Mouse (Mus musculus): ENCODE measurements around the gene Gm21256. TPM values are rescaled to one million over a fixed set of nuclear protein-coding genes. Genes with fewer than 3 reads are reported as not detected.
"Not testable (repeated sequence)": the region's sequence is repeated elsewhere in the genome, so short reads cannot be mapped to it uniquely, and the experiment has no call there.

The Gm21256 gene
- not detected in 2 replicates for polyA plus RNA-seq (2016; fragmentation: Nextera tagmentation; extraction: Ambion mirVana)

DNA sequence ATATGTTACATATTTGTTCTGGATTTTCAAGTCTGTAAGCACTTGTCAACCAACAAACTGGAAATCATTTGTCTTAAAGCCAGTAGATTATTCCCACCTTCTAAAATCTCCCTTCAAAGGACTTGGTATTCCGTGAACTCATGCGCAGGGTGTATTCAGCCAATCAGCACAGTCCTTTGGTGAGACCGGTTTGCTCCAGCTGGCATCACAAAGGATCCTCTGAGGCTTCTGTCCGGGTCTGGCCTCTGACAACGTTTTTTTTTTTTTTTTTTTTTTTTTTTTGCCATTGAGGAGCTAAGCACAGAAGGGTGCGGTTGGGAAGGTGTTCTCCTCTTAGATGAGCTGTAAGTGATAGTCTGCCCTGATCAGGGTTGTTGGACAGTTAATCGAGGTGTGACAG, at the start of gene Gm21256:
Gene Gm21256, plus strand, starts transcription at position 301 of the 400 bp plus-strand sequence.
- not testable (repeated sequence) for H3K36me3 ChIP-seq (replicated peaks); H3K4me1 ChIP-seq; H3K9me3 ChIP-seq; H3K4me3 ChIP-seq; H3K27ac ChIP-seq; DNase-seq (ENCODE audit: extremely low spot score, low spot score); H3K27me3 ChIP-seq (ENCODE audit: poor library complexity, severe bottlenecking)
- no CpG with 5 or more reads among the region's 7 CpGs for WGBS

Other genes with a start within 250 kb of the Gm21256 start
- gene Gm21170, start 240.1 kb downstream of the Gm21256 start, polyA plus RNA-seq (2016; fragmentation: Nextera tagmentation; extraction: Ambion mirVana), result not detected in 2 replicates